Mouse (Mus musculus): ENCODE measurements around the gene Gm12695.

Gene Gm12695

DNA sequence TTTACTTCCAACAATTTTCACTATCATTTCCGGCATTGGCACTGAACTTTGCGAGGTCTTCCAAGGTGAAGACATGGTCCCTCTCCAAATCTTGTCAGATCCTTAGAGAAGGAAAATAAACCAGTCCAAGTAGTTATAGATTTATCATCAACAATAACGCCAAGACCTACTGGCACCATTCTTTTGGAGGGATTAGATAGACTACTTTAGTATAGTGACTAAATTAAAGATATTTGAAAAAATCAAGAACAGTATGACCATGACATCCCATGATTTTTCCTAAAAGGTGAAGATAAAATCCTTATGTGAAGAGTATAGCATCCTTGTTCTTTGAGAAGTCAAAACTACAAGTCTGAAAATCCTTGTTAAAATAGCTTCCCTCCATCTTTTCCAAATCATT is at the start of gene Gm12695:
TSS of gene Gm12695 (minus strand) at position 101 of the 400 bp plus-strand sequence.
- DNase-seq, result no peak

GRCm38 (mm10) chr4:96825540-96826045 is 40.6 kb upstream of the Gm12695 start:
- DNase-seq, result no peak

GRCm38 (mm10) chr4:96806824-96807808 is 22.1 kb upstream of the Gm12695 start:
- no peak for DNase-seq

DNA sequence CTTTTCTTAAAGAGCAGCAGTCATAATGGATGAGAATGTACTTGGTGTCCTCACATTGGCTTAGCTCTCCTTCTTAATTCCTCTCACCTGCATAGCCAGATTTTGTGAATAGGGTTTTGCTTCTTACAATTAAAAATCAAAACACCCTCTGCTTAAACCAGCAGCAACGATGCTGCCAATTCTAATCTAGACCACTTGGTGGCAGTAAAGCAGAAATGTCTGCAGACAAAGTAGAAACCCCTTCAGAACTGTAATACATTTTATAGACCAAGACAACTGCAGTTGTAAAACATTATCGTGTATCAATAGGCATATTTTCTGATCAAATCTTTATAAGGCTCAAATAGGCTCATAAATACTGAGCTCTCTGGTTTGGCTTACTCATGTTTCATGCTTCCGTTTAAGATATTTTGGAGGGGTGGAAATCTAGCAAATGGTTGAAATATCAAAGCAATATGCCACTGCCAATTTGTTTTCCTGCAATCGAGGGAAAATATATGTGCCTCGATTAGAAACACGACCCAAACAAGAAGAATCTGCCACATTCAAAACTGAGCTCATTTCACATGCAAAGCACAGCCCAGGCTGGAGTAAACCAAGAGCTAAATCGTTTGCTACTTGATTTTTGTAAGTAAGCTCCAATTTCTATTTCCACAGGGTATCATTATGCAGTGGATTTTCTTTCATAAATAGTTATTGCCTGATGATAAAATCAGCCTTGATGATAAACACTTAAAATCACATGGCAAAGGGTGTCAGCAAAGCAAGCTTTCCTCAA is 14.6 kb upstream of the Gm12695 start:
- DNase-seq, result no peak

DNA sequence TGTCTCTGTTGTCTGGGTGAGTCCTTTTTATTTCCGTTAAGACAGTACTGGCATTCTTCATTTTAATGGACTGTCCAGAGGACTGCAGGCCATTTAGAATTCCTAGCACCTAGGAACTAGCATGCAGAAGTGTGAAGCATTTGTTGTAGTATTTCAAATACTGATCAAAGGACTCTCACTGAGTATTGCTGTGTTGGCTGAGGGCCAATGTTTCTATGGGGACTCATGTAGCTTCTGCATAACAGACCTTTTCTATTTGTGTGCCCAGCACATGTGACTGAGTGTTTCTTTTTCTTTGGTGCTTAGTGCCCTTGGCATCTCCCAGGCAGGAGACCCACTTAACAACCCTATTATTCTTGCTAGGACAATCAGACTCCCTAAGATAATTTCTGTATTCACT is 12.6 kb upstream of the Gm12695 start:
- DNase-seq, result no peak

GRCm38 (mm10) chr4:96791301-96791700 is 6.3 kb upstream of the Gm12695 start:
- no peak for DNase-seq

- no peak for DNase-seq
Observed at GRCm38 (mm10) chr4:96789905-96790304, 4.9 kb upstream of the Gm12695 start.

GRCm38 (mm10) chr4:96786610-96787009 is 1.6 kb upstream of the Gm12695 start:
- DNase-seq, result no peak

DNA sequence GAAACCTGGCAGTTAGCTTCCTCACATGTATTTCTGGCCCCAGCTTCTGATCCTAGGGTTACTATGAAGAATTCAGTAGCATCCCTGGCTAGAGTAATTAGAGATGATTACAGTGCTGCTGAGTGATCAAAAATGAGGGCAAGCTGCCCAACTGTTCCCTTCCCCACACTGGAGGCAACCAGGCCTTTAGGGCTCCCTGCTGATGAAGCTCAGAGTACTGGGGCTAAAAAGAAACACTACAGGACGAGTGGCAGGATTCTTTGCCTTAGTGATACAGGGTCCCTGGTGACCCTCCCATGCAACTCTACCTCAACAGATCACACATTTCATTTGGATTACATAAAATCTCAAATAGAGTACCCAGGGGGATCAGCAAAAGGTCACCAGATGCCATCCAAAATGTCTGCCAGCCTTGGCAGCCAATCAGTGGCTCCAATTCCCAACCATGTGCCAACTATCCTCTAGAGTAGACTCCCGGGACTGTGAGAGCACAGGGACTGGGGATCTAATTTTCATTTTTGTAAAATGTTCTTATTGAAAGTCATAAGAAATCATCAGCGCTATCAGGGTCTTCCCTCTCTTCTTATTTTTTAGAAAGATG is 11.9 kb downstream of the Gm12695 start:
- no peak for DNase-seq

- DNase-seq, result no peak
Observed at GRCm38 (mm10) chr4:96766396-96766998, 18.5 kb downstream of the Gm12695 start.

DNA sequence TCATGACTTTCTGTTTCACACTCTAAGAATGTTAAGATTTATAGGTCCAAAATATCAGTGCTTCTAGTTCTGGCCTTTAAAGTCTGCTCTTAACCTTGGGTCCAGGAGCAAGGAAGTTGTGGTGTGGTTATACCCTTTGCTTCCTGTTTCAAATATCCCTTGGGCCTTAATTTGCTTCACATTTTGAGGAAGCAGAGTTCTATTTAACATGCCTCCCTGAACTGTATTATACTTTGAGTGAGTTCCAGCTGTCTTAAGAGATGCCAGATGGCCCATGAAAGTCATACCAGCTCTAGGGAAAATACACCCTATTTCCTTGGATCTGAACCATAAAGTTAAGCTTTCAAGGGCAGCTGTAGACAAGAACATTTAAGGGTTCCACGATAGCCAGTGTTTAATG is 33.0 kb downstream of the Gm12695 start:
- DNase-seq, result no peak

DNA sequence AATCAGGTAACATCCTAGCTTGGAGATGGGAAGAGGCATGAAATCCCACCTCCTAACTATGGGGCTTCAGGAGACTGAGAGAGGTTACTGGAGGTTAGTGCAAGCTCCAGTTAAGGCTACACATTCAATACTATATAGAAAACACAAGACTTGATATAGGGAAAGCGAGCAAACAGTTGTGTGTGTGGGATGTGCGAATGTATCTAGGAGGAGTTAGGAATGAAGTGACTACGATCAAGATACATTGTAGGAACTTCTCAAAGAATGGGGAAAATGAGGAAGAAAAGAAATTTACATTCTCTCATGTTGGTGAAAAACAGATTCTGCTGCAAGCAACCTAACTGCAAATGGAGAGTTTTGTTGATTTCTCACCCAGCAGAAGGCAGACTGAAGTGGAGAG is 44.5 kb downstream of the Gm12695 start:
- no peak for DNase-seq

- no peak for DNase-seq
Observed at GRCm38 (mm10) chr4:96729256-96729655, 55.7 kb downstream of the Gm12695 start.

- no peak for DNase-seq
Observed at GRCm38 (mm10) chr4:96728211-96728610, 56.8 kb downstream of the Gm12695 start.

GRCm38 (mm10) chr4:96725415-96726055 is 59.5 kb downstream of the Gm12695 start:
- no peak for DNase-seq

GRCm38 (mm10) chr4:96722301-96722700 is 62.7 kb downstream of the Gm12695 start:
- no peak for DNase-seq

DNA sequence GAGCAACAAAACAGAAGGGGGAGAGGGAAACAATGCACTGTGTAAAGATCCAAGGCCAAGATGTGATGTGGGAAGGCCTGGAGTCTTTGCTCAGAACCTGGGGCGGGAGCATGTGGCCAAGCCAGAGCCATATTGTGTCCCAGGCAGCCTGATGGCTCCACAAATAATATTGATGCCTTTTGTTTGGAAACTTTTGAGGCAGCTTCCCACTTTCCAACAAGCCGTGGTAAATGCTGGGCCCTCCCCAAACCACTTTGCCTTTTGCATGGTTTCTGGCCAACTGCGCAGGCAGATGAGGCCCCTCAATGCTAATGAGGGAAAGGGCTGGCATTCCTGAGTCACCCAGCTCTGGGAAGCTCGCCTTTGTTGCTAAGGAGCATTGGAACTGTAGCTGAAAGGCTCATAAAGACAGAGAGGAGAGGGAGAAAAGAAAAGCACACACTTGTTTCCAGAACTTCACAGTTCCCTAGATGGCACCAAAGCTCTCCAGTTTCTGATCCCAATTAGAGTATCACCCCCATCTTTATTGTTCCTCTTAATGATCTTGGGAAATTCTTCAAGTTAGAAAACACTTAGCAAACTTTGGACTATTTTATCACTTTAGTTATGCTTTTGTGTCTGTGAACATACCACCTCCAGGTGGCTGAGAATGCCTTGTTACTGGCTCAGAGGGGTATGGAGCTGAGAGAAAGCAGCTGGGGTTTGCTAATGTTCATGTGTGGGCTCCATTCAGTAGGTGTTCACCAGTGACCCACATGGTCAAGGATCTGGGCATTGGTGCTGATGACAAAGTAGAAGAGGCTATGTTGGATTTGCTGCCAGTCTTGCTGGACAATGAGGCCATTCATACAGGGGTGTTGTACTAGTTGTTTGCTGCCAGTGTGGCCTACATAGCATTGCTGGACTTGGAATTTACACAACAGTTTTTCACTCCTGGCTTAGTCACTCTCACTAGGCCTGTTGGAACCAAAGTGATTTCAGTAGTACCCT is 65.7 kb downstream of the Gm12695 start:
- no peak for DNase-seq

- no peak for DNase-seq
Observed at GRCm38 (mm10) chr4:96718503-96718902, 66.5 kb downstream of the Gm12695 start.

DNA sequence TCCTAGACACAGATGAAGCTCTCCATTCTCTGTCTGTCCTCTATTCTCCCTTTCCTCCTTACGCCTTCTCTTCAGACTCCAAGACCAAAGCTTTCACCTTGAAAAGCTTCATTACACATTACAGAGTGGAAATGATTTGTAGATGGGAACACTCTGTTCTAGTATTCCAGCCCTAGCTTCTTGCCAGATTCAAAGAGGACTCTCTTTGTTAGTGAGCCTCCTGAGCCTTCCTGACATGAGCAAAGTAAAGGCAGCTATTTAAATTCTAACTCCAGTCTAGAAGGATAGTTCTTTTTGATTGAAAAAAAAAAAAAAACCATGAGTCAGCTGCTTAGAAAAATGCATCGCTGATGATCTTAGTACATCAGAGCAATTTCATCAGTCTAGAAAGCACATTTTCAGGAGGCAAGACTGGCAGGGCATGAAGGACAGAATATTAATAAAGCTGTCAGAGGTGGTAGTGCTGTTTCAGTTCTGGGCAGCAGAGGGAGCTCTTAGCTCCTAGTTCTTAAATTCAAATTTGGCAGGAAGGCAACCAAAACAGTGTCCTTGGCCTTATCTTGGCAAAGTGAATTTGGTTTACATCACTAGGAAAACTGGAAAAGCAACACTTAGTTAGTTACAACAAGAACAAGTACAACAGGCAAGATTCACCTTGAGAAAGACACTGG is 79.6 kb downstream of the Gm12695 start:
- DNase-seq, result no peak

GRCm38 (mm10) chr4:96698218-96698561 is 86.8 kb downstream of the Gm12695 start:
- no peak for DNase-seq

Data from liver (tissue).